Mouse (Mus musculus): ENCODE measurements around the gene Tshz2.

Tshz2 gene

GRCm38 (mm10) chr2:170103852-170104251 is 471.0 kb downstream of the Tshz2 start:
- DNase-seq (ENCODE audit: low read depth, low spot score): peak; percentile 83

GRCm38 (mm10) chr2:170104396-170104795 is 471.6 kb downstream of the Tshz2 start:
- peak; percentile 60 for DNase-seq (ENCODE audit: low read depth, low spot score)

GRCm38 (mm10) chr2:170106000-170106399 is 473.2 kb downstream of the Tshz2 start:
- DNase-seq (ENCODE audit: low read depth, low spot score): no peak

- no peak for DNase-seq (ENCODE audit: low read depth, low spot score)
Observed at GRCm38 (mm10) chr2:170107791-170108190, 475.0 kb downstream of the Tshz2 start.

GRCm38 (mm10) chr2:170109528-170109927 is 476.7 kb downstream of the Tshz2 start:
- no peak for DNase-seq (ENCODE audit: low read depth, low spot score)

GRCm38 (mm10) chr2:170110306-170110705 is 477.5 kb downstream of the Tshz2 start:
- no peak for DNase-seq (ENCODE audit: low read depth, low spot score)

- DNase-seq (ENCODE audit: low read depth, low spot score): peak; percentile 84
Observed at GRCm38 (mm10) chr2:170116704-170117281, 484.0 kb downstream of the Tshz2 start.

- no peak for DNase-seq (ENCODE audit: low read depth, low spot score)
Observed at GRCm38 (mm10) chr2:170120139-170121027, 487.6 kb downstream of the Tshz2 start.

Data from CD4-positive, CD25-positive, alpha-beta regulatory T cell, adult 2 months (primary cell).